Mouse (Mus musculus) adrenal gland, postnatal 0 days (tissue): Measurements from ENCODE around the gene Ccdc189. TPM values are rescaled to one million over a fixed set of nuclear protein-coding genes. Genes with fewer than 3 reads are reported as not detected.

Source experiments
- polyA plus RNA-seq: library from polyadenylated mRNA; unstranded; fragments of >200 nt; fragmentation: Nextera tagmentation; extraction: Ambion mirVana; gene quantifications from 2 replicates; pipeline ENCODE4 v1.2.1, GENCODE M21; 2015

Gene Ccdc189
- polyA plus RNA-seq: 8.9 and 15.7 TPM in 2 replicates

DNA sequence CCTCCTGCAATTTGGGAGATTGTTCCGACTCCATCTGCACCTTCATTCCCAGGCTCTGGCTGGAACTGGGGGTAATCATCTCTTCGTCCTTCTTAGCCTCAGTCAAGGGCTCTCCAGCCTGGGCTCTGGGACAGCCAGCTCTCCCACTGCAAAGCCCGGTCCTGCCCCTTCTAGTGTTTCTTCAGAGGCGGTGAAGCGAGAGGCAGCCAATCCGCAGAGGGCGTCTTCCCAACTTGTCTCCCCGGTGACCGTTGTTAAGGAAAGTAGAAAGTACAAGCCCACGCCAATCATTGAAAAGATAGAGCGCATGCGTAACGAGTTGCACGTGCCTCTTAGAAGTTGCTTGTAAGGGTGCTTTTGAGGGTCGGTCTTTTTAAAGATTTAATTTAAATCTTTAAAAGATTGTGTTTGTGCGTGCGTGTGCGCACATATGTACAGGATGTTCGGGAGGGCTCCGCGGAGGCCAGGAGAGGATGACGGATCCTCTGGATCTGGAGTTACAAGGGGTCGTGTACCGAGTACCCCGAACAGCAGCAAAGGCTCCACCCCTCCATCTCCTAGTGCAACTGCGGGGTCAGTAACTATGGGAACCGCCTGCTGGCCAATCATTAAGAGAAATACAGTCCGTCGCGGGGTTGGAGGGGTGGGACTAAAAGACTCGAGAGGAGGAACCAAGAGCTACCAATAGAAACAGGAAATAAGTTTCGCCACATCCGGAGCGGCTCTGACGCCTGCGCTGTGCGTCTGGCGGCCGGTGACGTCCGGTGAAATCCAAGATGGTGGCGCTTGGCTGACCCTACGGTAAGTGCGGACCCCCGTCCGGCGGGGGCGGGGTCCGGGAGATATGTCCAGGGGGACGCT lies at the start of gene Ccdc189, which contains the start of gene Rnf40:
TSS of gene Ccdc189 (minus strand) at position 585 of the 861 bp plus-strand sequence.
TSS of gene Rnf40 (plus strand) at position 757 of the 861 bp plus-strand sequence.

DNA sequence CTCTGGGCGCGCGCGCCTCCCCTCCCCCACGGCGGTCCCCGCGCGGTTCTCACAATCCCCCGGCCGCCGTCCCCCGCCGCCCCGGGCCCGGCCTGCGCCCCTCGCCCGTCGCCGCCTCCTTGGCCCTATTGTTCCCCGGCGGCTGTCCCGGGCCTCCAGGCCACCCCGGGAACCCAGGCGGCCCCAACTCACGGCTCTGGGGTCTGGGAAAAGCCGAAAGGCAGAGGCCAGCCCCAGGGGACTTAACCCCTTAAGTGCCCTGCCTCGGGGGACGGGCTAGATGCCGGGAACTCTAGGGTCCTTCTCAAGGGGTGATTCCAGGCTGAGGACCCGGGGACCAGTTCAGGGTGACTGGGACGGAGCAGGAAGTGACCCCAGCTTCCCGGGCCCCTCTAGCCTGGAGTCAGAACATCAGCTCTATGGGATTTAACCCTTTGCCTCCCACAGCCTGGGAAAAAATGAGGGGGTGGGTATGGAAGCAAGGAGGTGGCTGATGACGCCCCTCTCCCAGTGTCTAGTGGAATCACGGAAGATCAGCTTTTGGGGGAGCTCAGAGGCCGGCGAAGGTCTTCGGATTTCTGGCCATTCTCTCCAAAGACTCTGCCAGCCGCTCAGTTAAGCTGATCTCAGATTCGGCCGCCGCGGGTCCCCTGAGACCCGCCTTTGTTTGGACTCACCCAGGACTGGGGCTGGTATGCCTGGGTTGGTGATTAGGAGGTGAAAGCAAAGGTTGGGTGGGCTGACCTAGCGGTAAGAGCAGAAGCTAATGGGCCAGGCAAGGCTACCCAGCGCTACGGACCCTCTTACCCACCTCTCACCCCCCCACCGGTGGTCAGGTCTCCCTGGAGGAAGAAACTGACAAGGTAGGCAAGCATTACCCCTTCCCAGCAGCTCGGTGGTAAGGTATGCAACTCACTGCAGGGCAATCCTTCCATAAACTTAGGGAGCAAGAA lies 26.8 kb upstream of the Ccdc189 start, which contains the start of gene Zfp629:
TSS of gene Zfp629 (minus strand) at position 907 of the 953 bp plus-strand sequence.

DNA sequence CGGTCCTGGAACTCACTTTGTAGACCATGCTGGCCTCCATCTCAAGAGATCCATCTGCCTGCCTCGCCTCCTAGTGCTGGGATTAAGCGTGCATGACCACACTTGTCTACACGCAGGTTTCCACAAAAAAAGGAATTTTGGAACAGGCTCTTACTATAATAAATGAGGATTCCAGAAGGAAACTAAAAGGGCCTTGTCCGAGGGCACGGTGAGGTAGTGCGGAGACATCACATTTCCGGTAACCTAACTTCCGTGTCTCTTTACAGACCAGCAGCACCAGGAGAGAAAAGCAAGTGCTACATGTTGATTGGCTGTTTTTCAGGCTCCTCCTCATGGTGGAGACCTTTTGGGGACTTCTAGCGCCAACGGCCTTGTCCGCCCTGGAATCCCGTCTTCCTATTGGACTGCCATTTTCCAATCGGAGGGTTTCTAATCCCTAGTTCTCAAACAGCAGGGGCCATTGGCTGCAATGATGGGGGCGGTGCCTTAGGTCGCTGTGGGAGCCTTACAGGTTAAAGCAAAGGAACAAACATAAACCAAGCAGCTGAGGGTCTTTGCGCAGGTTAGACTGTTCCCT lies 15.4 kb downstream of the Ccdc189 start, which contains the start of gene Phkg2:
TSS of gene Phkg2 (plus strand) at position 446 of the 577 bp plus-strand sequence.

DNA sequence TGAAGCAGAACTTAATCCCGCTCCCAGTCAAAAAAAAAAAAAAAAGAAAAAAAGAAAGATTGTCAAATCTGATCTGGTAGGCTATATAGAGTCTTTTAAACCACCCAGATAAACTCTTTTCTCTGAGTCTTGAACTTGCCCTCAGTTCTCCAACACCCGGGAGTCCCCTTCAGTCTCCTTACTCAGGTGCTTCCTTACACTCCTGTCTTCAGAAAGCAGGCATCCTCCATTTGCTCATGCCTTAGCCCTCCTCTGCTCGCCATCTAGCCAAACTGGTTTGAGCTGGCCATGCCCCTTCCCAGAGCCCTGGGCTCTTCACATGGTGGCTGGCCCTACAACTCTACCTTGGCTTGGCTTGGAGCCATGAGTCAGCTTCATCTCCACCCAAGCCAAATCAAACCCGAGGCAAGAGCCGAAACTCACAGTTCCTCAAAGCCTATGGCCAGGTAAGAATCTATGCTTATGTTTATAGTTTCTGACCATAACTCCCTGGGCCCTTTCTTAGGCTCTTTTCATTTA lies 27.0 kb downstream of the Ccdc189 start, which contains the start of gene Tmem265:
TSS of gene Tmem265 (plus strand) at position 51 of the 519 bp plus-strand sequence.

Other genes with a start within 250 kb of the Ccdc189 start
- gene Zfp768, start 243.0 kb downstream of the Ccdc189 start, polyA plus RNA-seq: 11.5 and 12.3 TPM in 2 replicates
- 5.4 TPM in 2 replicates for gene Zfp747, start 212.5 kb downstream of the Ccdc189 start, polyA plus RNA-seq
- gene 9130019O22Rik, start 201.4 kb downstream of the Ccdc189 start, polyA plus RNA-seq: 2.4 and 2.6 TPM in 2 replicates
- 4.7 and 5.5 TPM in 2 replicates for gene E430018J23Rik, start 195.0 kb downstream of the Ccdc189 start, polyA plus RNA-seq
- 3.5 and 4.6 TPM in 2 replicates for gene Zfp764, start 181.8 kb downstream of the Ccdc189 start, polyA plus RNA-seq
- 28.5 and 40.1 TPM in 2 replicates for gene Zfp688, start 166.5 kb downstream of the Ccdc189 start, polyA plus RNA-seq
- gene Zfp689, start 139.4 kb downstream of the Ccdc189 start, polyA plus RNA-seq: 4.7 and 6.5 TPM in 2 replicates
- gene Prr14, start 129.0 kb downstream of the Ccdc189 start, polyA plus RNA-seq: 25.3 and 37.3 TPM in 2 replicates
- gene Fbrs, start 109.4 kb downstream of the Ccdc189 start, polyA plus RNA-seq: 10.2 and 12.1 TPM in 2 replicates
- gene Srcap, start 76.6 kb downstream of the Ccdc189 start, polyA plus RNA-seq: 23.2 and 30.2 TPM in 2 replicates
- 6.3 and 8.9 TPM in 2 replicates for gene Gm42715, start 69.0 kb downstream of the Ccdc189 start, polyA plus RNA-seq
- 2.2 and 6.3 TPM in 2 replicates for gene Tmem265, start 27.2 kb downstream of the Ccdc189 start, polyA plus RNA-seq
- 32.2 and 45.6 TPM in 2 replicates for gene Phkg2, start 15.3 kb downstream of the Ccdc189 start, polyA plus RNA-seq
- gene Rnf40, start 172 bp upstream of the Ccdc189 start, polyA plus RNA-seq: 17.1 and 22.9 TPM in 2 replicates
- gene Zfp629, start 27.2 kb upstream of the Ccdc189 start, polyA plus RNA-seq: 4.5 and 5.9 TPM in 2 replicates
- gene Bcl7c, start 120.3 kb upstream of the Ccdc189 start, polyA plus RNA-seq: 137 and 174 TPM in 2 replicates
- gene Ctf1, start 124.1 kb upstream of the Ccdc189 start, polyA plus RNA-seq: 9.4 and 12.0 TPM in 2 replicates
- 0.06 and 0.10 TPM in 2 replicates for gene Ctf2, start 143.6 kb upstream of the Ccdc189 start, polyA plus RNA-seq
- 1.9 and 2.2 TPM in 2 replicates for gene Fbxl19, start 155.9 kb upstream of the Ccdc189 start, polyA plus RNA-seq
- 22.4 and 30.3 TPM in 2 replicates for gene Orai3, start 181.2 kb upstream of the Ccdc189 start, polyA plus RNA-seq
- gene Setd1a, start 188.1 kb upstream of the Ccdc189 start, polyA plus RNA-seq: 18.0 and 18.3 TPM in 2 replicates
- not detected in 2 replicates for gene Gm49388, start 197.0 kb upstream of the Ccdc189 start, polyA plus RNA-seq
- gene Hsd3b7, start 212.0 kb upstream of the Ccdc189 start, polyA plus RNA-seq: 38.2 and 51.3 TPM in 2 replicates
- 36.1 and 40.7 TPM in 2 replicates for gene Stx4a, start 235.7 kb upstream of the Ccdc189 start, polyA plus RNA-seq
- 4.0 and 5.3 TPM in 2 replicates for gene Stx1b, start 236.0 kb upstream of the Ccdc189 start, polyA plus RNA-seq